In the genomic region with DNA sequence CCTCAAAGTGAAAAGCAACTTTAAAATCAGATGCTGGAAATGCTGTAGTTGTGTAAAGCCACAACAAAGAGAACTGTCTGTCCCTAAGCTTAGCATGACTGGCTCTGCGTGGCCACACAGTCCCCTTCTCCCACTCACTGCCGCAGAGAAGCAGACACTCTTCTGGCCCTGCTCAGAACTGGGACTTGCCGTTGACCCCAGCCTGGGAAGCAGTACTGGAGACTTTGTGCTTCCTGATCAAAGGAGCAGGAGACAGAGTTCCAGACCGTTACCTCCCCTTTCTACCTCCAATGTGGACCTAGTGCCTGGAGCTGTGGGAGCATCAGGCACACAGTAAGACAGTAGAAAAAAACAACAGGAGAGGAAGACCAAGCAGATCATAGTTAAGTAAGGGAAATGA, we compare ENCODE assay signal across 20 mouse cellular contexts. TPM values are rescaled to one million over a fixed set of nuclear protein-coding genes. Genes with fewer than 3 reads are reported as not detected.
"Had no signal": no experiment of that assay in that cellular context is flagged by ENCODE, and none has a peak within 500 bp of the region (broad histone marks: within the 10 kb centered on the region; RNA-seq: fewer than 3 reads in every experiment).

No protein-coding gene starts in this region.

- H3K27me3 ChIP-seq: midbrain, embryonic 12.5 days; neural tube, embryonic 13.5 days; neural tube, embryonic 15.5 days had no signal

- ATAC-seq: midbrain, embryonic 16.5 days had no signal

- H3K4me1 ChIP-seq: midbrain, embryonic 10.5 days; midbrain, embryonic 12.5 days; neural tube, embryonic 13.5 days; neural tube, embryonic 15.5 days had no signal

- DNase-seq: lung, adult 18-20 months; lung, postnatal 4 days; midbrain, embryonic 14.5 days; retina, postnatal 1 day; right cerebral cortex, adult 18-20 months; right cerebral cortex, postnatal 25 days; right cerebral cortex, postnatal 4 days; spleen, adult 18-20 months; thymus, adult 18-20 months; thymus, postnatal 14 days; thymus, postnatal 36 days had no signal

- H3K4me2 ChIP-seq: lung, embryonic 14.5 days; midbrain, embryonic 12.5 days; neural tube, embryonic 13.5 days; neural tube, embryonic 15.5 days had no signal

- H3K36me3 ChIP-seq: midbrain, embryonic 10.5 days; midbrain, embryonic 12.5 days; neural tube, embryonic 13.5 days; neural tube, embryonic 15.5 days had no signal

- H3K27ac ChIP-seq: midbrain, embryonic 10.5 days; midbrain, embryonic 12.5 days; neural tube, embryonic 13.5 days; neural tube, embryonic 15.5 days had no signal

- H3K9ac ChIP-seq: lung, embryonic 14.5 days; midbrain, embryonic 12.5 days; neural tube, embryonic 13.5 days; neural tube, embryonic 15.5 days had no signal

- H3K9me3 ChIP-seq: midbrain, embryonic 10.5 days; midbrain, embryonic 12.5 days; neural tube, embryonic 13.5 days; neural tube, embryonic 15.5 days had no signal

- H3K4me3 ChIP-seq: midbrain, embryonic 10.5 days; midbrain, embryonic 12.5 days; myocyte; neural tube, embryonic 13.5 days; neural tube, embryonic 15.5 days had no signal

RNA-seq across cellular contexts. Expression of gene Fam228a, which starts 5.9 kb away (rescaled TPM):
- polyA plus RNA-seq: myocyte; neural tube, embryonic 11.5 days; small intestine, adult 2 months had no signal

RNA-seq across cellular contexts. Expression of gene Pfn4, which starts 36.5 kb away (rescaled TPM):
- polyA plus RNA-seq: small intestine, adult 2 months had no signal

RNA-seq across cellular contexts. Expression of gene Fam228b, which starts 36.7 kb away (rescaled TPM):
- polyA plus RNA-seq: small intestine, adult 2 months had no signal
